Mouse (Mus musculus) heart, adult 2 months (tissue): ENCODE results near the gene Gm37240.

ENCODE experiments used
- CTCF ChIP-seq: fragments of 200-600 bp; IDR thresholded peaks from 2 replicates; pipeline ENCODE4 v1.8.1; 2022; ENCODE audit warnings: antibody characterized with exemption, mild to moderate bottlenecking, moderate library complexity
- POLR2A ChIP-seq: fragments of 200-500 bp; IDR thresholded peaks from 2 replicates; pipeline ENCODE4 v1.6.1; 2011; ENCODE audit warnings: mild to moderate bottlenecking, low read depth, low read length, control low read depth; ENCODE audit not compliant: insufficient read depth

DNA sequence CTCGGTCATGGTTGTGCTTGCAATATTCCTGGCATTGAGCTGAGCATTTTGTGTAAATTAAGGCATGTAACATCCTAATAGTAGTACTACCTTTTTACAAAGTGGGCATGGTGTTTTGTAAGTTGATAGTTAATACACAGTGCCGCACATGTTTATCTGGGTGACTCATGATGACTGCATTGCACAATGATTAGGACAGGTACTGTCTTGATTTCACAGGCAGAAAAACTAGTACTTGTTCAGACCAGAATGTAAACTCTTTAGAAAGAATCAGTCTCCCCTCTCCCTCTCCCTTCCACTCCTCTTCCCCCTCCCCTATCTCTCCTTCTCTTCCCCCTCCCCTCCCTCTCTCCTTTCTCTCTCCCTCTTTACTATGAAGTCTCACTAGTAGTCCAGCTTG, 1284.6 kb downstream of the Gm37240 start:
- TF ChIP-seq POLR2A = no peak
- no peak for TF ChIP-seq CTCF
